Mouse (Mus musculus): ENCODE data around the gene Cpeb1.

GRCm38 (mm10) chr7:81493331-81494021 lies 38.2 kb upstream of the Cpeb1 start, which contains the start of gene Ap3b2:
- TF ChIP-seq MAFK (IDR thresholded peaks at IDR 0.05; ENCODE audit: insufficient read depth, low read depth, low read length) (no peak), CHD2 (IDR thresholded peaks at IDR 0.05; ENCODE audit: low read depth, low read length) (no peak), ZNF384 (IDR thresholded peaks at IDR 0.05; ENCODE audit: low read depth, low read length) (no peak)
